Mouse (Mus musculus) thymus, postnatal 14 days (tissue): ENCODE data around the gene Desi2.
"Not testable (repeated sequence)": the region's sequence is repeated elsewhere in the genome, so short reads cannot be mapped to it uniquely, and the experiment has no call there.

ENCODE experiments used
- DNase-seq: peaks from one replicate; pipeline ENCODE4 v3.0.0; 2021

The Desi2 gene

DNA sequence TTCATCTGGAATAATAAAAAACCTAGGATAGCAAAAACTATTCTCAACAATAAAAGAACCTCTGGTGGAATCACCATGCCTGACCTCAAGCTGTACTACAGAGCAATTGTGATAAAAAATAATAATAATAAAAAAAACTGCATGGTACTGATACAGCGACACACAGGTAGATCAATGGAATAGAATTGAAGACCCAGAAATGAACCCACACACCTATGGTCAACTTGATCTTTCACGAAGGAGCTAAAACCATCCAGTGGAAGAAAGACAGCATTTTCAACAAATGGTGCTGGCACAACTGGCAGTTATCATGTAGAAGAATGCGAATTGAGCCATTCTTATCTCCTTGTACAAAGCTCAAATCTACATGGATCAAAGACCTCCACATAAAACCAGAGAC lies 78.2 kb downstream of the Desi2 start:
- DNase-seq, result not testable (repeated sequence)

DNA sequence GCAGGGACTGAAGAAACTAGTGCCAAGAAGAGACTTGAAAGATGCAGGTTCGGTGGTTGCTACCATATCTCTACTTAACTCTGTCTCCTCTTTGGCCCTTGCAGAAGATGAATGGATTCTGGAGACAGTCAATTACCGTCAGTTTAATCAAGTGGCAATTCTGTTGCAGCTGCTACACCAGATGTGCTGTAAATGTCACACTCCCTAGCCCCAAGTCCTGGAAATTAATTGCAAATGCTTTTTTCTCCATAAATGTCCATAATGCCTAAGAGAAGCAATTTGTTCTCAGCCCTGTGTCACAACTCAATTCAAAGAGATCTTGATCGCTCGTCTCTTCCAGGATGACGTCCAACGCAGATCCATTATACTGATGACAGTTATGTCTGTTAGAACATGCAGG lies 83.4 kb downstream of the Desi2 start:
- DNase-seq, result no peak

DNA sequence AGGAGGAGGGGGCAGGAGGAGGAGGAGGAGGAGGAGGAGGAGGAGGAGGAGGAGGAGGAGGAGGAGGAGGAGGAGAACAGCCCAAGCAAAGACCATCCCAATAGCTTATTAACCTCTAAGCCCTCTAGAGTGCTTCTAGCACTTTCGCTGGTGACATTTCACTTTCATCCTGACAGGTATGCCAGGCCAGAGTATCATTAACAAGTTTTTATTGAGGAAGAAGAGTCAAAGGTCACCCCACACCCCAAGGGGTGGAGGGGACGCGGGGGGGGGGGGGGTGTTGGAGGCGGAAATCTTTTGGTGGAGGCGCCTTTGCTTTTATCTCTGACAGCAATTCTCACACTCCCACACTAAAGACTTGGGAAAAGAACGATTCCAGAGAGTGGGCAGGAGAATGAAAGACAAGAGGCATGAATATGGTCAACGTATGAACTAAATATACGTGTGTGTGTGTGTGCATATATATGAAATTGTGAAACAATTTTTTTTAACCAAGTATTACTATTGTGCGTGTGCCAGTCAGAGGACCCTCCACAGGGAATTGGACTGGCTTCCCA lies 88.0 kb downstream of the Desi2 start:
- DNase-seq, result no peak

DNA sequence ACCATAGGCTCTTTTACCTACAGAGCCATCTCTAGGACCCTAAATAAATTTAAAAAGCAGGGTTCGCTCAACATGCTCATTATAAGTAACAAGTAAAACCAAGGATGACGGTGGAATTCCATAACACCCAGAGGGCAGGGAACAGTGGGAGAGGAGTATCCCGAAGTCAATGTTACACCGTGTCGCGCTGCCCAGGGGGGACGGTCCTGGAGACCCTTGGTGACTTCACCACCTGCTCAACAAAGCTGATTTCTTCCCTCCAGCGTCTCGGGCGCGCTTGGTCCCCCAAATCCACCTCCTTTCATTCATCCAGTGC lies 88.5 kb downstream of the Desi2 start:
- no peak for DNase-seq

DNA sequence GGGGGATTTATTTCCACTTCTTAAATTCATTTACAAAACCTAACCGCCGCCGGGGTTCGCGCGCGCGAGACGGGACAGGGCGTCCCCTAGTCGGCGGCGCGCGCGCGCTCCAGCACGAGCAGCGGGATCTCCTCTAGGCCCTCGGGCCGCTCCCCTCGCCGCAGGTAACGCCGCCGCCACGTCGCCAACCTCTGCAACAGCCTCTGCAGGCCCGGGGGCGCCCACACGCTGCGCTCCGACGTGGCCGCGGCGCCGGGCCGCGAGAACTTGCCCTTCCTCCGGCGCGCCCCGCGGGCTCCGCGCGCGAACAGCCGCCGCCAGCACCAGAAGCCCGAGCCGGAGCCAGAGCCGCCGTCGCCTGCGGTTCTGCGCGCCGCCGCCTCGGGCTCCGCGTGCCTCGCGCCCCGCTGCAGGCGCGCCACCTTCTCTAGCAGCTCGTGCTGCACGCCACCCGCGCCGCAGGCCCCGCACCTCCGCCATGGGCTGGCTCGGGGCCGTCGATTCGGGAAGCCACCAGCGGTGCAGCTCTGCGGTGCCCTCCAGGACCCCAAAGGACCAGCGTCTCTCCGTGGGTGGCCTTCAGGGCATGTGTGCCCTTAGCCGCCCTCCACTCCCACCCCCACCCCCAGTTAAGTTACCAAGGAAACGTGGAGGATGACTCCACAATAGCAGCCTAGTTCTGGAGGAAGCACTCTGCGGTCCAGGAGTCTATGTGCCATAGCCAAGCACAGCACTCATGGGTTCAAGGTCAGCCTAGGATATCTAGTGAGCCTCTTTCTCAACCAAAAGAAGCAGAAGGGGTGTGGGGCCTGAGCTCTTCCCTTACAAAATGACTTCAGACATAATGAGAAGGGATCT lies 89.1 kb downstream of the Desi2 start:
- DNase-seq, result peak; percentile 79

DNA sequence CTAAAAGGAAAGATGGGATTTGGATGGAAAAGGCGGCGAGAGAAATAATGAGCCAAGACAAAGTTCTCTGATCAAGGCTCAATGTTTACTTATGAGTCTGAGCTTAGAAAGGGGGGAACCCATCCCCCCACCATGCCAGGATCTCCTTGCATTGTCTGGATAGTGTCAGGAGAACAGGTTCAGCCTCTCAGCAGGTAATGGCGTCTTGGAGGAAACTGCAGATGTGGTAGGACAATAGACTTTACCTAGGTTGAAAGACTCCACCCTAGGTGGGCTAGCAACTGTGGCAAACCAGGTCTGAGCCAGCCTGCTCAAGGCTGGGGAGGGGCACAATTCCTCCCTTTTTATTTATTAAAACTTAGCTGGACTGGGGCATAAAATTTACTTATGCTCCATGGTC lies 96.1 kb downstream of the Desi2 start:
- DNase-seq, result not testable (repeated sequence)

DNA sequence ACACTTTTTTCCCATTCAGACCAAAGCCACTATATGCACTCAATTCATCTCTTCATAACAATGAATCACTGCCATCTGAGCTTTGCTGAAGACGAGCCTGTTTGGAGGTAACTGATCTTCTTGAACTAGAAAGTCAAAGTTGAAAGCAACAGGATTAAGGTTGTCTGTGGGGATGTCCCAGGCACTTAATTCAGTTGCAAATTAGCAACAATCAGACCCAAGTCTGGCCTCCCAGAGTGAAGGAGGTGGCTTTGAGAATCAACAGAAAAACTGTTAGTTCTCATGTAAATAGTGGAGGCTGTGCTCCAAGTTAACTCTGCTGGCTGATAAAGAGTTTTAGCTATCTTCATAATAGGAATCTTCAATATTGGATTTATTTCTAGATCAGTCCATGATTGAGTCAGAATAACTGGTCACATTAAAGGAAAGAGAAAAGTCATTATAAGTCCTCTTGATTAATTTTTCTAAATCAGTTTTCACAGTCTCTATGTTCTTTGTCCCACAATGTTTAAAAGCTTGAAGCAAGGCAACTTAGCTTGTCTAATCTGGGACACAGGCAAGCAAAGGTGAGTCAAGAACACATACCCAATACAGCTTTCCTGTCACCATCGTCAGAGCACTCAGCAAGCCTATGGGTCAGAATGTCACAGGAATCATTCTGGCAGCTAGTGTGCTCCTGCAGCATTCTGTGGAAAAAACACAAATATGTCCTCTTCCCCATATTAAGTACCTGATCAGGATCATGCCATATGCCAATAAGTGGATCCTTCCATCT lies 96.9 kb downstream of the Desi2 start:
- DNase-seq, result no peak

DNA sequence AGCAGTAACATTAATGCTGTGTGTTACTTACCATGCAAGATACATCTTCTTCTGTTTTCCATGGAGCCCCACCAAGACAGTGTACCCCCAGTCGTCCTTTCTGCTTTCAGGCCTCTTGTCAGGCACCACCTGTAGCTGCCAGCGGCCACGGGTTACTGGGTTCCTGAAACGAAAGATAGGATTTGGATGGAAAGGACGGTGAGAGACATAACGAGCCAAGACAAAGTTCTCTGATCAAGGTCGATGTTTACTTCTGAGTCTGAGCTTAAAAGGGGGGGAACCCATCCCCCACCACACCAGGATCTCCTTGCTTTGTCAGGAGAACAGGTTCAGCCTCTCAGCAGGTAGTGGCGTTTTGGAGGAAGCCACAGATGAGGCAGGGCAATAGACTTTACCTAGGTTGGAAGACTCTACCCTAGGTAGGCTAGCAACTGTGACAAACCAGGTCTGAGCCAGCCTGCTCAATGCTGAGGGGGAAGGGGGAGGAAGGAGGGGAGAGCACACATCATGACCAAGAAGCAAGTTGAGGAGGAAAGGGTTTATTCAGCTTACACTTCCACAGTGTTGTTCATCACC lies 100.5 kb downstream of the Desi2 start:
- no peak for DNase-seq

DNA sequence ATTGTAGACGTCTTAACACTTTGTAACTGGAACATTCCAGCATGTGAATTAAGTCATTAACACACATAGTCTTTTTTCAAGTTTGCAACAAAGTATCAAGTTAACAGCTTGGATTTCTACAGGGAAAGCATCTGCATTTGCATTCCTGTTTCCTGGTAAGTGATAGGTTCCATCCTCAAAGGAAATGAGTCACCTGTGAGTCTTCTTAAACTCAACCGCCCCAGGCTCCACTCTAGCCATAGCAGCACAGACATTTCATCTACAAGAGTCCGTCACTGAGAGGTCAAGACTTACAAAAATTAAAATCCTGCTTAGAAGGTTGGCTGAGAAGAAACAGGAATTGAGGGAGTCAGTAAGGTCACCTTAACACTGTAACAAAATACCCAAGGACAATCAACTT lies 104.5 kb downstream of the Desi2 start:
- DNase-seq, result no peak

DNA sequence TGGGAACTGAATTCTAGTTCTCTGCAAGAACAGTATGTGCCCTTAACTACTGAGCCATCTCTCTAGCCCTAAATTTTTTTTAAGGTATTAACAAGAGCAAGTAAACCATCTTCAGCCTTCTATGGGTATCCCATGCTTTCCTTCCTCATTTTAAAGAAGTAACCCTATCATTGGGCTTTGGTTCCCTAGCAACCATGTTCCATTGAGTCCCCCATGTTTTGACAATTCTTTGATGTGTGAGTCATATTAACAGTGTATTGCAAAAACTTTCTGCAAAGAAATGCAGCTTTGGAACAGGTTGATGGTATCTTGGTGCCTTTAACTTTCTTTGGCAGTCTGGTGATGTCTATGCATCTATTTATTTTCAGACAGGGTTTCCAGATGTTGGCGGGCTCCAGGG lies 106.8 kb downstream of the Desi2 start:
- no peak for DNase-seq

DNA sequence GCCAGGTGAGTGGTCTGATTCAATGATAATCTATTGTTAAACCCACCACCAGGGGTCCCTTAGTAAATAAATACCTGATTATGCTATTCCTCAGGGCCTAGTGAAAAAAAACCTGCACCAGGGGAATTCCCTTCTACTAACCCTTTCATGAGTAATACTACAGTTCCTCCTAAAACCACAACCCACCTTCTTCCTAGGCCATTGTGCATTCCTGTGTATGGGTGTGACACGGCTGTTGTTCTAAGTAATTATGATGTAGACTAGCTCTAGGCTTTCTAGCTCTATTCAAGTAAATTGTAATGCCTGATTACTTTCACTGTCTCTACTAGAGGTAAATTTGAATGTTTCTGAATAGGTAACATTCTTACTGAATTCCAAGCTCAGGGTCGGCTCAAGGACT lies 114.0 kb downstream of the Desi2 start:
- DNase-seq, result not testable (repeated sequence)

DNA sequence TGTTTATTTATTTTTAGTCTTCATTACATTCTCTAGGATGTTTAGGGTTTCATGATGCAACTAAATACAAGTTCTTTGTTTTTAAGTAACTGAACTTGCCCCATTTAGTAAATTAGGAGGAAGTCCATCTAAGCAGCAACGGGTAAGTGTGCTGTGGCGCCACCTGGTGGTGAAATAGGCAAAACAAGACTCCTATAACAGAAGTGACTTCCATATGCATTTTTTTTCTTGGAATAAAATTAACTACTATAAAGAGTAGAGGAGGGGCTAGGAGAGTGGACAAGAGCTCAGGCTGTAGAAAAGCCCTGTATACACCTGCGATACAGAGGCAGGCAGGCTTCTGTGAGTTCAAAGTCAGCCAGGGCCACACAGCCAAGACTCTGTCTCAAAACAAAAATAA lies 116.2 kb downstream of the Desi2 start:
- DNase-seq, result peak; percentile 75
